Mouse (Mus musculus) liver, postnatal 0 days (tissue): ENCODE results near the gene Tmem91. TPM values are rescaled to one million over a fixed set of nuclear protein-coding genes. Genes with fewer than 3 reads are reported as not detected.

ENCODE experiments used
- ATAC-seq: fragments of 200-750 bp; cut with Nextera tagmentation; 2 replicates; pipeline ENCODE4 v1.8.0; 2017; ENCODE audit warnings: mild to moderate bottlenecking, moderate library complexity
- DNase-seq: peaks from one replicate; pipeline ENCODE4 v3.0.0-alpha.2; 2016
- H3K27ac ChIP-seq: fragments of 300-500 bp; sonication (generic); 2 replicates; pipeline ENCODE4 v1.5.1; 2014; ENCODE audit warnings: antibody characterized with exemption, moderate library complexity, mild to moderate bottlenecking, low read depth
- H3K27me3 ChIP-seq: fragments of 300-500 bp; sonication (generic); 2 replicates; pipeline ENCODE4 v1.6.1; 2014; ENCODE audit warnings: low read length, control low read depth, mixed read lengths; ENCODE audit not compliant: insufficient read depth
- H3K36me3 ChIP-seq: fragments of 300-500 bp; sonication (generic); replicated peaks from 2 replicates; pipeline ENCODE4 v1.6.1; 2014; ENCODE audit warnings: mild to moderate bottlenecking, control low read depth, low read length, moderate library complexity, mixed read lengths; ENCODE audit not compliant: insufficient read depth
- H3K4me1 ChIP-seq: fragments of 300-500 bp; sonication (generic); 2 replicates; pipeline ENCODE4 v1.6.1; 2014; ENCODE audit warnings: antibody characterized with exemption, mild to moderate bottlenecking, control low read depth; ENCODE audit not compliant: insufficient read depth
- H3K4me2 ChIP-seq: fragments of 300-500 bp; sonication (generic); 2 replicates; pipeline ENCODE4 v1.6.1; 2014; ENCODE audit warnings: low read depth, mild to moderate bottlenecking, low read length, moderate library complexity, mixed read lengths
- H3K4me3 ChIP-seq: fragments of 300-500 bp; sonication (generic); 2 replicates; pipeline ENCODE4 v1.5.1; 2014; ENCODE audit warnings: low read depth, low read length
- H3K9ac ChIP-seq: fragments of 300-500 bp; sonication (generic); replicated peaks from 2 replicates; pipeline ENCODE4 v1.6.1; 2014; ENCODE audit warnings: mild to moderate bottlenecking, moderate library complexity
- H3K9me3 ChIP-seq: fragments of 300-500 bp; sonication (generic); 2 replicates; pipeline ENCODE4 v1.6.1; 2016; ENCODE audit warnings: mild to moderate bottlenecking, control low read depth, low read length, mixed read lengths
- CTCF ChIP-seq: sonication (generic); IDR thresholded peaks from 2 replicates; pipeline ENCODE4 v1.5.1; 2016; ENCODE audit warnings: antibody characterized with exemption, low read depth
- EP300 ChIP-seq: IDR thresholded peaks from 2 replicates; pipeline ENCODE4 v1.6.1; 2016; ENCODE audit warnings: antibody characterized with exemption, low read depth, mild to moderate bottlenecking
- WGBS: fragments of 180-500 bp; shearing (Covaris S2); extraction: QIAGEN DNeasy Blood & Tissue Kit; methylation state at CpG from one replicate; pipeline ENCODE4 v1.1.7; 2014; ENCODE audit not compliant: insufficient replicate concordance; 5-methylcytosine and 5-hydroxymethylcytosine counted together
- polyA plus RNA-seq: library from polyadenylated mRNA; unstranded; fragments of >200 nt; fragmentation: Nextera tagmentation; extraction: Ambion mirVana; gene quantifications from 2 replicates; pipeline ENCODE4 v1.2.1, GENCODE M21; 2015

Gene Tmem91
- polyA plus RNA-seq, 1 experiment from 2014 or later = 0.76 TPM

GRCm38 (mm10) chr7:25689603-25690021 is 14.6 kb upstream of the Tmem91 start:
- H3K27me3 ChIP-seq = no peaks in the 10 kb centered on the region
- peaks cover 10% of the 10 kb centered on the region for H3K36me3 ChIP-seq
- ATAC-seq (peak; percentile 18), DNase-seq (no peak)
- WGBS = 6% methylated on average over 12 of the region's 12 CpGs
- H3K27ac ChIP-seq = peak overlapping the region; percentile 97
- peaks cover 22% of the 10 kb centered on the region for H3K4me1 ChIP-seq
- H3K4me2 ChIP-seq = peak overlapping the region; percentile 93
- H3K9me3 ChIP-seq = no peaks in the 10 kb centered on the region
- peak overlapping the region; percentile 83 for H3K9ac ChIP-seq
- H3K4me3 ChIP-seq = peak overlapping the region; percentile 86
- TF ChIP-seq EP300 (peak; percentile 32), CTCF (no peak)

GRCm38 (mm10) chr7:25688810-25689586 is 14.0 kb upstream of the Tmem91 start:
- no peaks in the 10 kb centered on the region for H3K9me3 ChIP-seq
- peak overlapping the region; percentile 93 for H3K4me2 ChIP-seq
- H3K36me3 ChIP-seq = peaks cover 7% of the 10 kb centered on the region
- no peaks in the 10 kb centered on the region for H3K27me3 ChIP-seq
- 1% methylated on average over 41 of the region's 52 CpGs for WGBS
- H3K4me1 ChIP-seq = peaks cover 27% of the 10 kb centered on the region
- ATAC-seq = peak; percentile 79
- TF ChIP-seq CTCF (0 out of 2 replicates have a peak, but pooled peaks have one; percentile 25), EP300 (peak; percentile 41; the same call in 1 of the 2 replicates)
- DNase-seq = peak; percentile 87
- peak overlapping the region; percentile 86 for H3K4me3 ChIP-seq
- peak overlapping the region; percentile 97 for H3K27ac ChIP-seq
- H3K9ac ChIP-seq = peak overlapping the region; percentile 83

GRCm38 (mm10) chr7:25687811-25688401 is 12.9 kb upstream of the Tmem91 start:
- peaks cover 4% of the 10 kb centered on the region; the same call in 1 of the 2 replicates for H3K36me3 ChIP-seq
- no peak for ATAC-seq

GRCm38 (mm10) chr7:25686680-25687531 is 11.9 kb upstream of the Tmem91 start, which contains the start of gene Tgfb1:
Gene Tgfb1 (plus strand): TSS chr7:25687002.
- Histone ChIP-seq H3K4me2 (peak within 1 kb of the TSS; percentile 93), H3K27ac (peak within 1 kb of the TSS; percentile 97), H3K27me3 (no peaks in the 10 kb centered on the region), H3K4me3 (peak within 1 kb of the TSS; percentile 86), H3K9ac (peak within 1 kb of the TSS; percentile 83), H3K9me3 (no peaks in the 10 kb centered on the region), H3K4me1 (peaks cover 47% of the 10 kb centered on the region), H3K36me3 (peaks cover 4% of the 10 kb centered on the region; the same call in 1 of the 2 replicates)
- TF ChIP-seq EP300 = no peak
- TF ChIP-seq CTCF = peak; percentile 77
- DNase-seq = peak; percentile 84
- WGBS = under 1% methylated on average over 38 of the region's 69 CpGs
- peak; percentile 35 for ATAC-seq

More at GRCm38 (mm10) chr7:25687811-25688401, 12.9 kb upstream of the Tmem91 start:
- peak overlapping the region; percentile 86 for H3K4me3 ChIP-seq
- WGBS = under 1% methylated on average over 45 of the region's 47 CpGs
- no peaks in the 10 kb centered on the region for H3K27me3 ChIP-seq
- peak overlapping the region; percentile 97 for H3K27ac ChIP-seq
- peaks cover 38% of the 10 kb centered on the region for H3K4me1 ChIP-seq
- no peaks in the 10 kb centered on the region for H3K9me3 ChIP-seq
- DNase-seq = peak; percentile 77
- TF ChIP-seq CTCF (peak; percentile 63), EP300 (no peak)
- peak overlapping the region; percentile 93 for H3K4me2 ChIP-seq
- H3K9ac ChIP-seq = peak overlapping the region; percentile 83

DNA sequence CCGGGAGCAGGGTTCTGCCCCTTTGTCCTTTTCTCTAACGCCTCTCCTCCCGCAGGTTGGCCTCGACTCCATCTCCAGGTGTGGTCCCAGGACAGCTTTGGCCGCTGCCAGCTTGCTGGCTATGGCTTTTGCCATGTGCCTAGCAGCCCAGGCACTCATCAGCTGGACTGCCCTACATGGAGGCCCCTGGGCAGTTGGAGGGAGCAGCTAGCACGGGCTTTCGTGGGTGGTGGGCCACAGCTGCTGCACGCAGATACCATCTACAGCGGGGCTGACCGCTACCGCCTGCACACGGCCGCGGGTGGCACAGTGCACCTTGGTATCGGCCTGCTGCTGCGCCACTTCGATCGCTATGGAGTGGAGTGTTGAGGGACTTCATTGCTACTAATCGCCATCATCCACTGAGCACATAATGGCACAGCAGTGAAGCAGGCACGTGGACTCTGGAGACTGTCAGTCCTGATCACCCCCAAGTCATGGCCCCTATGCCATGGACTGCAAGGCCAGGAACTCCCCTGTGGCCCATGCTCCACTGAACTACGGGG is 11.0 kb upstream of the Tmem91 start:
- Histone ChIP-seq H3K4me3 (peak overlapping the region; percentile 86), H3K9me3 (no peaks in the 10 kb centered on the region), H3K27me3 (no peaks in the 10 kb centered on the region)

More for the DNA sequence above, 11.0 kb upstream of the Tmem91 start:
- H3K4me1 ChIP-seq = peaks cover 55% of the 10 kb centered on the region
- ATAC-seq = no peak
- WGBS = 59% methylated on average over 21 of the region's 21 CpGs
- no peak for DNase-seq
- peaks cover 2% of the 10 kb centered on the region; the same call in 1 of the 2 replicates for H3K36me3 ChIP-seq
- TF ChIP-seq EP300 = no peak
- TF ChIP-seq CTCF = no peak
- H3K27ac ChIP-seq = peak overlapping the region; percentile 97
- H3K4me2 ChIP-seq = peak overlapping the region; percentile 93
- peak overlapping the region; percentile 83 for H3K9ac ChIP-seq
